Mouse (Mus musculus): ENCODE measurements around the gene Ttc22.

DNA sequence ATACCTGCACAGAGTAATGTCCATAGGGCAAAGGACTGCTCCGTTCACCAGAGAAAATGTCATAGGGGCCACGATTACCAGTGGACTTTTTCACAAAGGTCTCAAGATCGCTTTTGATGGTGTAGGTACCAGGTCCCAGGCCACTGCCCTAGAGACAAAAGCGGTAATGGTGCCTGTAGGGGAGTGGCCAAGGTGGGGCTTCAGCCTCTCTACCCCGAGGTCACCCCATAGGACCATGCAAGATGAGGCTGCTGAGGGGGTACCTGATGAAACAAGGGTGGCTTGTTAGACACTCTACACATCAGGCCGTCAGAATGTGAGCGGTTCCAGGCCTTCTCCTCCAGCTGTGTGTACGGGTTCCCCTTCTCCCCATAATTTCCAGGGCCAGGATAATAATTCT is 9.1 kb upstream of the Ttc22 start:
- TF ChIP-seq CTCF (IDR thresholded peaks at IDR 0.05; ENCODE audit: control insufficient read depth, insufficient read depth, insufficient read length) (no peak), MYOD1 (IDR thresholded peaks at IDR 0.05; ENCODE audit: control insufficient read depth, insufficient read length, low read depth) (no peak), MAX (IDR thresholded peaks at IDR 0.05) (no peak), MYOG (IDR thresholded peaks at IDR 0.05; ENCODE audit: control insufficient read depth, extremely low read depth, insufficient read length) (no peak), CEBPB (IDR thresholded peaks at IDR 0.05; ENCODE audit: low read depth) (no peak), FOSL1 (IDR thresholded peaks at IDR 0.05; ENCODE audit: insufficient read depth, low read length, poor library complexity, severe bottlenecking) (no peak)

Measured in C2C12 (cell line).